Mouse (Mus musculus) cerebellum, adult 8-10 months (tissue): ENCODE data around the gene Dgcr2.

Experiments
- DNase-seq: peaks from one replicate; pipeline ENCODE4 v3.0.0; 2022

Gene Dgcr2

GRCm38 (mm10) chr16:17807192-17808009 is 91.0 kb downstream of the Dgcr2 start:
- peak; percentile 83 for DNase-seq

- peak; percentile 52 for DNase-seq
Observed at GRCm38 (mm10) chr16:17806581-17807191, 91.7 kb downstream of the Dgcr2 start.

GRCm38 (mm10) chr16:17804982-17805381 is 93.4 kb downstream of the Dgcr2 start:
- DNase-seq: no peak

GRCm38 (mm10) chr16:17804449-17804912 is 93.9 kb downstream of the Dgcr2 start:
- DNase-seq: no peak

- DNase-seq: no peak
Observed at GRCm38 (mm10) chr16:17803675-17804448, 94.5 kb downstream of the Dgcr2 start.

GRCm38 (mm10) chr16:17802839-17803674 is 95.3 kb downstream of the Dgcr2 start:
- DNase-seq: no peak

- no peak for DNase-seq
Observed at GRCm38 (mm10) chr16:17802456-17802838, 95.9 kb downstream of the Dgcr2 start.

GRCm38 (mm10) chr16:17801777-17802455 is 96.4 kb downstream of the Dgcr2 start:
- no peak for DNase-seq

GRCm38 (mm10) chr16:17799584-17799983 is 98.8 kb downstream of the Dgcr2 start:
- DNase-seq: no peak

- DNase-seq: no peak
Observed at GRCm38 (mm10) chr16:17798321-17799180, 99.8 kb downstream of the Dgcr2 start.

GRCm38 (mm10) chr16:17797812-17798311 is 100.5 kb downstream of the Dgcr2 start:
- no peak for DNase-seq

- DNase-seq: no peak
Observed at GRCm38 (mm10) chr16:17796971-17797811, 101.2 kb downstream of the Dgcr2 start, which contains the start of gene Scarf2. TSS of gene Scarf2 (plus strand) at chr16:17797282.

GRCm38 (mm10) chr16:17796519-17796918 is 101.8 kb downstream of the Dgcr2 start:
- no peak for DNase-seq

- no peak for DNase-seq
Observed at GRCm38 (mm10) chr16:17795643-17796042, 102.7 kb downstream of the Dgcr2 start.

- DNase-seq: no peak
Observed at GRCm38 (mm10) chr16:17794047-17794446, 104.3 kb downstream of the Dgcr2 start.

GRCm38 (mm10) chr16:17792728-17793127 is 105.6 kb downstream of the Dgcr2 start:
- no peak for DNase-seq
